Mouse (Mus musculus) cerebellum, adult 18-20 months (tissue): ENCODE results near the gene Meig1.
"Not testable (repeated sequence)": the region's sequence is repeated elsewhere in the genome, so short reads cannot be mapped to it uniquely, and the experiment has no call there.

ENCODE experiments used
- DNase-seq, 2 experiments: peaks; one replicate each; pipeline ENCODE4 v3.0.0; 2021

Gene Meig1

DNA sequence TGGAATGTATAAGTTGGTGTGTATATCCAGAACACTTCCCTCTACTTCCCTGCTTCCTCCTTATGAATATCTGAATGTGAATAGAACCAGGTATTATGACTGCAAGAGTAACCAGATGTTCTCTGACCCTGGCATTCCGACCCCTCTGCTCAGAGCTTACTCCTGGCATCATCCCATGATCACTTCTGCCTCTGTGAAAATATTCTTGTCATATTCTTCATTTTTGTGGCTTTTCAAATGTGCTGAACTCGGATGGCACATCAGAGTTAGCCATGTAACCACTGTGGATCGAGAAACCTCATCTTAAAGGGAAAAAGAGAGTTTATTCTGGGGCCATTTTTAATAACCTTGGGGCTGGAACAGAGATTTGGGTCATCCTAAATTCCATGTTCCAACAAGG is at the start of gene Meig1:
Gene Meig1 (minus strand): TSS at position 101 of the 400 bp plus-strand sequence.
- DNase-seq, result no peak

DNA sequence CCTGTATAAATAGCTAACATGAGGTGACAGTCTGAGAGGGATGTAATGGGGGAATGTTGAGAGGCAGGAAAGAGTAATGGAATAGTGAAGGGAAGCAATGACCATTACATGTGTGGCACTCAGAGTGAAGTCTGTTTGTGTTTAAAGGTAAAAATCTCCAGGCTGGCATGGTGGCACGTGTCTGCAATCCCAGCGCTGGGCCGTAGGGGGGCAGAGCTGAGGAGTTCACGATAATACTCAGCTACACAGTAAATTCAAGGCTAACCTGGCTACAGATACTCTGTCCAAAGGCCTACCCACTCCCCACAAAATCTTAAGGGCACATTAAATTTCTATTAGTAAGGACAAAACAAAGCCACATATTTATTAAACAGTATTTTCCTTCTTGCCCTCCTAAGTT is 34.1 kb upstream of the Meig1 start:
- DNase-seq, result no peak

DNA sequence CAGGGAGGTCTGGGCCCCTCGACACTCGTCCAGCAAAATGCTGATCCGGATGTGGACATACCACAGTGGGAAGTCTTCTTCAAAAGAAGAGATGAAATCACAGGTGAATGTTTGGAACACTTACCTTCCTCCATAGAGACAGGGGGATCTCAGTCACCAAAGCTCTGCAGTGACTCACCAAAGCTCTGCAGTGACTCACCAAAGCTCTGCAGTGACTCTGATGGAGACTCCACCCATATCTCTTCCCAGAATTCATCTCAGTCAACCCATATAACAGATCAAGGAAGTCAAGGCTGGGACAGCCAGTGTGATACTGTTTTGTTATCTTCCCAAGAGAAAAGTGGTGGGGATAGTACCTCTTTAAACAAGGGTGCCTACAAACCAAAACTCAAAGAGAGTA is 30.6 kb upstream of the Meig1 start:
- DNase-seq, result no peak

DNA sequence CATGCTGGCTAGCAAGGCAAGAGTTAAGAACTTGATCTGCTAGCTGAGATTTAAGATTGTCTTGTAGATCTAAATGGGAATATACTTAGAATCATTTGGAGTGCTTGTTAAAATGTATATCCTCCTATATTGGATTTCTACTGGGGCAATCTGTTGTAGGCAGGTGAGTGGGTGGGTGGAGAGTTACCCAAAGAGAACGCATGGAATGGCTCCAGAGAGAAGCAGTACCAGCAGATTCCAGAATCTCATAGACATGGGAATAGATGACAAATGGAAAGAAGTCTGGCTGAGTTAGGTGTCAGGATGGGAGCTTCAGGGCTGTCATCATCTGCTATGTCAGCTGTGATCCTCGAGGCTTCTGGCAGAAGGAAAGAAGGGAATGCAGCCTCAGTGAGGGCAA is 27.0 kb upstream of the Meig1 start:
- DNase-seq, result no peak

DNA sequence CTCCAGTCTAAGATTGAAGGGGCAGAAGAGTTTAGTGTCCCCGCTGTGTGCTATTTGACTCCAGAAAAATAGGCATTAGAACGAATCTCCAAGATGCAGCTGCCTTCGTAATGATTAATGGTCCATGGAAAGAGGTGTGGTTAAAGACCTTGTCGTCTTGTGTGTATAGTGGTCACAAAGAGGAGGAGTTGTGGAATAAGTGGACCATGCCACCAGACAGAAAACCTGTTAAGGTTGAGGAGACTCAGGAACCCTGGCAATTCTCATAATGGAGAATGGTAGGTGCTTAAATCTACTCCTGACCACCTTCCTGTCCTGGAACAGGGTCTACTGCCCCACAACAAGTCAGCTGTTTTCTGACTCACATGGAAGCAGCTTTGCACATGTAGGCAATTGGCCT is 23.5 kb upstream of the Meig1 start:
- DNase-seq, result no peak

DNA sequence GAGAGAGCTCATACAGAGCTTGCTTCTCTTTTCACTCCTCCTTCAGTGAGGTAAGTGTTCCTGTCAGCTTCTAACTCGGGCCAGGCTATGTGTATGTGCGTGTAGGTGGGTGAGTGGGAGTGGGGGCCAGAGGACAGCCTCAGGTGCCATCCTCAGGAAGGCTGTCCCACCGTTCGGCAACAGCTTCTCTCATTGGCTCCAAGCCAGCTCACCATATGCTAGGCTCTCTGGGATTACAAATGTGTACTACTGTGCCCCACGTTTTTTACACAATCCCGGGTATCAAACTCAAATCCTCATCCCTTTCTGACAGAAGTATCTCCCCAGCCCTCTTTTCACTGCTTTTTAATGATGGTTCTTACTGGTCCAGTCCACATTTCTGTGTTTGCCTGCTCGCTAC is 21.8 kb upstream of the Meig1 start:
- peak; percentile 21 to 23 for DNase-seq

DNA sequence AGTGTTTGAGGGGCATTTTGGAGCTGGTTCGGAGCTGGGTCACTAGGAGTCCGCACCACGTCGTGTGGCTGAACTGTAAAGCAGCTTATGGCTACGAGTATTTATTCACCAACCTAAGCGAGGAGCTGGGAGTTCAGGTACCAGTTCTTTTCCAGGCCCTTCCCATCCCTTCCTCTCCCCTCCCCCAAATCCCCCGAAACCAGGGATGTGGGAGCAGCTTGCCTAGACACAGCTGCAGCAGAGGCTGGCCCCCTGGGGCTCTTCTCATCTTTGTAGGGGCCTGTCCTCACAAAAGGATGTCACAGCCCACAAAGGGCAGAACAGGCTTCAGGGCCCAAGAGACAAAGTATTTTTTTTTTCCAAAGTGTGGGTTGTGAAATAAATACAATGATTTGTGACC is 15.5 kb upstream of the Meig1 start:
- DNase-seq, result no peak

DNA sequence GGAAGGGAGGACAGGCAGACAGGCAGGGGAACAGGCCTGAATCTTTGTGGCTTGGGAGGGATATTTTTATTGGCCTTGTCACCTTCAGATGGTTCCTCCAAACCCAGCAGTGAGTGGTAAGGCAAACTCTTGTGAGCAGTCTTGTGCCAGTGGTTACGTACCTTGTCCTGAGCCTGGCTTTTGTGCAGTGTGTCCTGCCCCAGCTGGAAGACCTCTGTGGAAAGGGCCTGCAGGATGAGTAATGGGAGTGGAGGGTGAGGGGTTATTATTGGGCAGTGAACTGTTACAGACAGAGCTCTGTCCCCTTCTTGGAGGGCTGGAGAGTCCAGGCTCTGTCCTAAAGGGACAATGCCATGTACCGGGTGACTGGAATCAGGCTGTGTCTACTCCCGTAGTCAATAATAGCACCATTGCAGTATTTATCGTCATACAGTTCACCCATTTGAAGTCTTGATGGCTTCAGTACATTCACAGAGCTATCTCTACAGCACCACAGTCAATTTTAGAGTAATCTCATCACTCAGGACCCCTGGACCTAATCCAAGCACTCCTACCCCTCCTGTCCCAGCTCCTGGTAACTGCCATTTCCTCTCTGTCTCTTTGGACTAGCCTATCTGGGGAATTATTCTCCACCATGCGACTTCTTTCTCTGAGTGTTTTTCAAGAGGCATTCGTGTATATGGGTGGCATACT is 13.1 kb upstream of the Meig1 start:
- no peak for DNase-seq

DNA sequence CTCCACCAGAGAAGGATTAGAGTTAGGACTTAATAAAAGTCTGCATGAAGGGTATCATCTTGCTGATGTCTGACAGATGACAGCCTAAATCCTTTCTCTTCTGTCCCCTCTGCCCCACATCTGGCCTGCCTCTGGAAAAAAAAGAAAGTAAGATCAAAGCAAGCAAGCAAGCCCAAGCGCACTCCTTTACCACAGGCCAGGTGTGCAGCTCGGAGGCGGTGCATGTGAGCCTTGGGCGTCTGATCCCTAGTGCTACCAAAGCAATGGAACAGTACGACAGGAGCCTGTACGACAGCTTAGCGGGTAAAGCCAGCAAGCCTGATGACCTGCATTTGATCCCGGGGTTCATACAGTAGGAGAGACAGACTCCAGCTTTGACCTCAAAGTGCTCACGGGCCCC is 8.5 kb upstream of the Meig1 start:
- no peak for DNase-seq

DNA sequence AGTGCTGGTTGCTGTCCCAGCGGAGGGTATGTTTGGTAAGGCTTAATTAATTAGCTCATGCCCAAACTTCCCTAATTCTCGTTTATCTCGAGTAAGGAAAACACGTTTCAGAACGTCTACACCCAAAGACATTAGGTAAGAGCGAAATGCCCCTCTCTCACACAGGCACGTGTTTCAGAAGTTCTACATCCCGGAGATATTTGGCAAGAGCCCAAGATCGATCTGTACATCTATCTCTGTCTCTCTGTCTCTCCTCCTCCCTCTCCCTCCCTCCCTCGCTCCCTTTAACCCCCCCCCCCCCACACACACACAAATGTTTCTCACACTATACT is 2.1 kb upstream of the Meig1 start:
- no peak for DNase-seq

DNA sequence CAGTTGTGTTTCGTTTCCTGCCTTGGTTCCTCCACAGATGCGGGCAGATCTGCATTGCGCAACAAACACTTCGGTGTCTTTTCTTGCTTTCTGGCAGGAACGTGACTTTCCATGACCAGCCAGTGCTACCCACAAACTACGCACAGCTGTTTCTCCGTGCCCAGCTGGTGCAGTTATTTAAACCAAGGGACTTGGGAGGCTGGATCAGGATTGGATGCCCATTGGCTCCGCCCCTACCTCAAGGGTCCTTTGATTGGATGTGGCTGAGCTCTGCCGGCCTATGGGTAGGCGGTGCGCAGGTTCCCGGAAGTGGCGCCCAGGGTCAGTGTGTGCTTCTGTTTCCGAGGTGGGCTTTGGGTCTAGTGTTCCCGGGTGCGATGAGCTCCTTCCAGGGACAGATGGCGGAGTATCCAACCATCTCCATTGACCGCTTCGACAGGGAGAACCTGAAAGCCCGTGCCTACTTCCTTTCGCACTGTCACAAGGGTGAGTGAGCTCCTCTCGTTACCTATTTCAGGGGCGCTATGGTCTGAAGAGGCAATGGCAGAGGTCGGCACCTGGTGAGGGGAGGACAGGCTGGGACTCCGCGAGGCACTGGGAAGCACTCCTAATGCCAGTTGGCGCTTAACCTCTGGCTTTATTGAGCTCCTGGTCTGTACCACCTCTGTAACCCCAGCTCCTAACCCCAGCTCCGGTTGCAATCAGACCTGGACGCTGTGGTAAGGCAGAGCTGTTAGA is 1.6 kb upstream of the Meig1 start, which contains the start of gene Dclre1c:
Gene Dclre1c (plus strand): TSS at position 291 of the 738 bp plus-strand sequence.
- peak; percentile 81 to 89 for DNase-seq

DNA sequence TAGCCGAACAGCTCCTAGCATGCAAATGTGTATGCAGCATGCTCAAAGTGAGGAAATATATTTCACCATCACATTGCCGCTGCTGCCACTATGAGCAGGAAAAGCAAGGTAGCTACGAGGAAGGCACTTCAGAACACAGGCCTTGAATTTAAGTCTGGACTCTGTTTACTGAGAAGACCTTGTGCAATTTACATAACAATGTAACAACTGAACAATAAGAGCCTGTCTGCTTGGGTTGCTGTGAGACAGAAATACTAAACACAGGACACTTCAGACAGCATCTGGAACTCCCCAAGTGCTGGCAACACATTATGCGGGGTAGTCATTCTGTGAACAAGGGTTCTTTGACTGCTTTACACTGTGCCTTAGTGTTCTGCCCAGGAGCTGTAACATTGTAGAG is 2.3 kb downstream of the Meig1 start:
- DNase-seq, result no peak

DNA sequence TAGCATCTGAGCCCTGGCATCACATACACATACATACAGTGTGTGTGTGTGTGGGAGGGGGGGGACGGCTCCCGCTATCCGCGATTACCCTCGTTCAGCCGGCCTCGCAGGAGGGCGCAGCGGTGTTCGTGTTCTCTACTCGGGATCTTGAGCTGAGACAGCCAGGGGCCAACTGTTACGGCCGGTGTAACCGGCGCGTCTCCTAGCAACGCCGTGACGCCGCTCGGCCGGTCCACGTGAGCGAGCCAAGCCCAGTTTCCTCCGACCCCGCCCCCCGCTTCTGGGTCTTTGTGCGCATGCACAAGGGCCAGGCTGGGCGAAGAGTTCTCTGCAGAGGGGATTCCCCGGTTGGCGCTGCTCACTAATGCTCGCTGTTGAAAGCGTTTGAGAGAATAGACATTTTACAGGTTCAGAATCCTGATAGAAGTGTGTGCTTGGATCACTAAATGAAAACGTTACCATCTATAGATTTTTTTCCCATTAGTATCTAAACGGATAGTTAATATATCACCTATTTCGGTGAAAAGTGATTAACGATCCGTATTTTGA is 3.5 kb downstream of the Meig1 start:
- peak; percentile 91 to 92 for DNase-seq

DNA sequence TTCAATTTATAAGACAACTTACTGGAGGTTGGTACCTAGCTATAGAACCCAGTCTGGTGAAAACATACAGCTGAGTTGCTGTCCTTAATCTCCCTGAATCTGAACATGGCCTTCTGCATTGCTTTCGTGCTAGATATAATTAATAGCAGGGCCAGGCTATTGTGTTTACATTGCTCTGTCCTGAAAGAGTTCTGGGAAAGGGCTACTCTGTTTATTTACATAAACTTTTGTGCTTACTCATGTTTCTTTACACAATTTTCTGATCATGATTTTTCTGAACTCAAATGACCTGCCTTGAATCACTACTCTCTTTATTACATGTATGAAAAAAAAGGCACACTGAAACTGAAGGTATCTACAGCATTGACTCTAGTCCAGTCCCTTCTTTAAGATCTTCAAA is 6.8 kb downstream of the Meig1 start:
- no peak for DNase-seq

DNA sequence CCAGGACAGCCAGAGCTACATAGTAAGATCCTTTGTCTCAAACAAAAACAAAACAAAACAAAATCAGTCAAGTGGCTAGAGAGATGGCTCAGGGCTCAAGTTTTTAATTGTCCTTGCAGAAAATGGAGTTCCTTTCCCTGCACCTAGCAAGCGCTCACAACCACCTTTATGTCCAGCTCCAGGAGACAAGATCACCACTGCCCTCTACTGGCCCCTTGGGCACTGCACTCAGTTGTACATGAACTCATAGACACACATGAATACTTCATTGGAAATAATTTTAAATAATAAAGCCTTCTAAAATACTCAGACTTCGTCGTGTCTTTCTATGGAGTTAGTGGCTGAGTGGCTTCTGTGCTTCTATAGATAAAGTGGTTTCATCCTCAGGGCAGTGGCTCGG is 8.2 kb downstream of the Meig1 start:
- DNase-seq, result peak; percentile 37 to 38

DNA sequence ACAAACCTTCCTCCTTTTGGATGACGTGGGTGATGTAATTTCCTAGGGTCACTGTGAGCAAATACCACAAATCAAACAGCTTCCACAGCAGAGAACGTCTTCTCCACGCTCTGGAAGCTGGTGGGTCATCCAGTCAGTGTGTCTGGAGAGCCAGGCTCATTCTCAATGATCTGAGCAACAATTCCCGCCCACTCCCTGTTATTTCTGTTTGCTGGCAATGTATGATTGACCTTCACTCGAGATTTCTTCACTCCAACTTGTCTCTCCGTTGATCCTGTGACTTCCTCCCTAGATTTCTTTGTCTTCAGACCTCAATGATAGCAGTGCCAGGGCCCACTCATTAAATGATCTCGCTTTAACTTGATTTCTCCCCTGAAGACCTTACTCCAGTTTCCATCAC is 14.7 kb downstream of the Meig1 start:
- no peak for DNase-seq

DNA sequence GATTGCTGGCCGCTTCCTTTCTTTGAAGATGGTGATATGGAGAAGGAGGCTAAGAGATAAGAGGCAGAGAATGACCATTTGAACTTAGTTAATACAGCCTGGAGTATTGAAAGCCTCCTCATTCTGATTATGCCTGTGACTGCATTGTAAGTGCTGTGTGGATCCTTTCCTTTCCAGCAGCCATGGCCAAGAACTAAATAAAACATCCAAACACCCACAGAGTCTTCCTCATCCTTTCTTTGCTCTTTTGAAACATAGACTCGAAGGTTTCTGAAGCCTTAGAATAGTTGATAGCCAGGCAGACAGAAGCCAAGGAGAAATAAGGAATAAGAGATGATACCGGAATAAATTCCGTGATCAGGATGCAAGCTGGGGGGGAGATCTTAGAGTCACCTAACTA is 16.5 kb downstream of the Meig1 start:
- DNase-seq, result no peak

DNA sequence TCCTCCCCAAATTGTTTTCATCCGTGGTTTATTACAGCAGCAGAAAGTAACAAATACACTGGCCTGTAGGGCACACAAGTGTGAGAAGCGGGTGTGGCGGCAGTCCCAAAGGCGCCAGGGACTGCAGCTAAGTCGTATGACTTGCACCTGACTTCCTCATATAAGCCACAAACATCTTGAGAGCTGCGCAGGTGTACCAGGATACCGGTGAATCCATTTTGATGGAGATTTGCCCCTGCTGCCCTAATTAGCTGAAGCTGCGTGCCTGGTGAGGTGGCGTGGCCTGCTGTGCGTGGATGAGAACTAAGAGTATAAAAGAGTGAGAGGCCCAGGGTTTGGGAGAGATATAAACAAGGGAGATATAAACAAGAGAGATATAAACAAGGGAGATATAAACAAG is 25.3 kb downstream of the Meig1 start, which contains the start of gene Olah:
Gene Olah (minus strand): TSS at position 101 of the 400 bp plus-strand sequence.
- DNase-seq, result not testable (repeated sequence)

DNA sequence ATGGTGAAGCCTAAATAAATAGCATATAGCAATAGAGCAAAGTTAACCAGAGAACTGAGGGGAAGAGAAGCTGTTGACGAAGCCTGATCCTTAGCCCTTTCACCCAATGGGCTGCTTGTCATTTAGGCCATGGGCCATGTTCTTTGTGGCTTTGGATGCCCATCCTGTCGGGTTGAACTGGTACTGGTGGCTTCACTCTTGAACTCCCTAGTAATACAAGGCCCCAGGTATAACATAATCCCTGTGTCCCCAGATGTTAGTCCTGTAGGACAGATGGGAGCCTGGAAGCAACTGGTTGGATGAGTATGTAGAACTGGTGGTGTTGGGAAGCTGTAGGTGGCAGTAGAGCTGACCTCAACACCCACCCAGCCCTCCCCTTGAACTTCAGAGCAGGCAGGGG is 30.5 kb downstream of the Meig1 start:
- DNase-seq, result no peak

DNA sequence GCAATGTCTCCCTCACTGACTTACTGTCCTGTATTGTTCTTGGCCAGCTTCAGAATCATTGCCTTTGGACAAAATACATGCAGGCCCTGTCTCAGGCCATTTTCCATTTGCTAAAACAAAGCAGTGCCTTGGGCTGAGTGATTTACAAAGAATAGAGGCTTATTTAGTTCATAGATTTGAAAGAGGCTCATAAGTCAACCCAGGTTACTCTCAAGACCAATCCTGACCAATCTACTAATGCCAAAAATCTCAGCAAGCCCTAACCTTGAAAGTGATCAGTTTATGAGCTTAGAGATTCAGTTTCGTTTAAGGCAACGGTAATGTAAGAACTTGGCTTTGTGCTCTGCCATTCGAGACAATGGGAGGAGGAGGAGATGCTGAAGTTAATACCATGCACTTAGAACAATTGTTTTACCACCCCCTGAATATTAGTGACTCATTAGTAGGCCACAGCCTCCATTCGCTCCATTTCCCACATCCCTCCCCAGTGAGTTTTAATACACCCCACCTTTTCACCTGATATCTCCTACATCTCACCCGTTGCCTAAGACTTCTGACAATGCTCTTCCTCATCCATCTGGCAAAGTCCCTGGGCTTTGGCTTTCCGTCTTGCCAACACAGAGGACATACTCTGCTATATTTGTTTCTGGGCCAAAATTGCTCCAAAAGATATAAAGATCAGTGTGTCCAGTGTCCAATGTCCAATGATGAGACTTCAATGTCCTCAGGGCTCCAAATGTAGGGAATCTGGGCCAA is 35.2 kb downstream of the Meig1 start:
- no peak for DNase-seq

DNA sequence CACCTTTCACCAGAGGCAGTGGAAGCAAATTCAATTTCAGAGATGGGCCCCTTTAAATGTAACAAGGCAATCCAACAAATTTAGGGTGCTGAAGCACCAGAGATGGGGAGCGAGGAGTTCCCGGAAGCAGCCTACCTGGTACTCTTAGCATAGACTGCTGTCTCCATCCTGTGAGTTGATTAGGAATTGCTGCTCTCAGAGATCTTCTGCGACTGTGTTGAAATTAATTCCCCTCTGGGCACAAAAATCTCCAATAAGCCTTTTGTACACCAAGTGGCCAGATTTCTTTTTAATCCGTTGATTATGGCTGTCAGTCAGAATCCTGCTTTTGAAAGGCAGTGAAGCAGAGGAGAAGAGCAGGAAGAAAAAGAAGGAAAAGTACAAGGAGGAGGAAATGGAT is 57.3 kb downstream of the Meig1 start:
- DNase-seq, result no peak

DNA sequence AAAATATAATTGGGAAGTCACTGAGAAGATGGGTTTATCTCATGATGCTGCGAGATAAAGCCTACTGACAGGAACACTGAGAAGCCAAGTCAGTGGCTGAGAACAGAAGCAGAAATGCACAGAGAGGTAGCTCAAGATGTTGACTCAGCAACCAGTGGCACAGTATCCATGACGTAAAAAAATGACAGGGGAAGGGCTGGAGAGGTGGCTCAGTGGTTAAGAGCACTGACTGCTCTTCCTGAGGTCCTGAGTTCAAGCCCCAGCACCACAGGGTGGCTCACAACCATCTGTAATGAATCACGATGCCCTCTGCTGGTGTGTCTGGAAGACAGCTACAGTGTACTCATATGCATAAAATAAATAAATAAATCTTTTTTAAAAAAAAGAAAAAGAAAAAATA is 61.4 kb downstream of the Meig1 start:
- no peak for DNase-seq
